Mouse (Mus musculus): ENCODE data around the gene Cnn3. TPM values are rescaled to one million over a fixed set of nuclear protein-coding genes. Genes with fewer than 3 reads are reported as not detected.

Gene Cnn3
- total RNA-seq, 2 experiments from 2014 or later = 67.4 to 70.1 TPM

Other genes with a start within 250 kb of the Cnn3 start
- 10 to 100 TPM; 25.7 to 28.5 TPM for gene Tmem56, start 143.4 kb upstream of the Cnn3 start, total RNA-seq (2021)
- gene Alg14, start 134.7 kb upstream of the Cnn3 start, total RNA-seq (2021) = 10 to 100 TPM; 20.8 to 22.2 TPM
- gene Slc44a3, start 105.9 kb downstream of the Cnn3 start, total RNA-seq (2021) = under 1 TPM in 1 of 2 experiments, not detected in 1; 0.17 TPM
- not detected for gene 4930432M17Rik, start 244.3 kb downstream of the Cnn3 start, total RNA-seq (2021)